ENCODE assay signal across 8 mouse cellular contexts in the genomic region with DNA sequence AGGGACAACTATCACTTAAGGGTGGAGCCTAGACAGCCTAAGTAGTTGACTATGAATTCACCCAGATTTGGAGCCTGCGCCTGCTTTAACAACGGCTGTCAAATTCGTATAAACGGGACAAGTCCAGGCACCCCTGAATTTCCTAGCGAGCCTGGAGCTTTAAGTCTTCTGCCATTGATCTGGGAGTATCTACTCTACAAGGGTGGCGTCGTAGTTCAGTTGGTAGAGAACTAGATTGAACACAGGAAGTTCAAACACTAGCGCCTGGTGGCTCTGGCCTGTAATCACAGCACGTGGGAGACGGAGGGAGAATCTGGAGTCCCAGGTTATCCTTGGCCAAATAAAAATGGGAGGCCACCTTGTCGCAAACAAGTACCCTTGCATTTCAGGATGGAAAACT. TPM values are rescaled to one million over a fixed set of nuclear protein-coding genes. Genes with fewer than 3 reads are reported as not detected.
A peak's percentile ranks its signal among the peaks of the same experiment; 100 is the strongest.
DNase-seq lines count a peak whose midpoint lies in the region; ATAC-seq and TF ChIP-seq lines count a peak whose summit lies in the region.

No protein-coding gene starts in this region.

- H3K27ac ChIP-seq in layer of hippocampus, adult 2 months, result peak overlapping the region; percentile 89; the same call in 1 of the 2 replicates
- H3K27ac ChIP-seq in cortical plate, adult 2 months (ENCODE audit: insufficient read depth, low read length), result no peak overlapping the region
- no peak overlapping the region; the same call in 1 of the 2 replicates for H3K27ac ChIP-seq in intestine, embryonic 14.5 days (ENCODE audit: low read depth)
- H3K27ac ChIP-seq in midbrain, embryonic 14.5 days (replicated peaks; ENCODE audit: low read depth, low read length), result no peak overlapping the region

- H3K4me1 ChIP-seq in cortical plate, adult 2 months (ENCODE audit: control insufficient read depth, insufficient read depth, low read length), result peaks cover 3% of the 10 kb centered on the region; the same call in 1 of the 2 replicates
- peaks cover 7% of the 10 kb centered on the region for H3K4me1 ChIP-seq in intestine, embryonic 14.5 days (replicated peaks; ENCODE audit: control insufficient read depth, insufficient read depth, low read length)
- H3K4me1 ChIP-seq in midbrain, embryonic 14.5 days (ENCODE audit: control insufficient read depth, insufficient read depth, low read length), result peaks cover 9% of the 10 kb centered on the region; the same call in 1 of the 2 replicates

- WGBS in intestine, embryonic 14.5 days, result 62% methylated on average over 11 of the region's 11 CpGs
- 72% methylated on average over 11 of the region's 11 CpGs for WGBS in midbrain, embryonic 14.5 days

- DNase-seq in layer of hippocampus, adult 2 months (ENCODE audit: low spot score in 2 of 2), result no peak
- no peak for DNase-seq in layer of hippocampus, adult 11-12 months (ENCODE audit: low spot score)
- no peak for DNase-seq in intestine, embryonic 14.5 days (ENCODE audit: low spot score)
- no peak for DNase-seq in midbrain, embryonic 14.5 days
- DNase-seq in urinary bladder, postnatal 10 days (ENCODE audit: low spot score), result no peak
- DNase-seq in cerebellum, adult 9-11 months, result no peak
- DNase-seq in spleen, postnatal 4 days (ENCODE audit: low spot score in 2 of 2), result no peak

- H3K27me3 ChIP-seq in intestine, embryonic 14.5 days (replicated peaks; ENCODE audit: control insufficient read depth, insufficient read depth, low read length), result no peaks in the 10 kb centered on the region
- H3K27me3 ChIP-seq in midbrain, embryonic 14.5 days (ENCODE audit: control insufficient read depth, insufficient read depth, low read length), result no peaks in the 10 kb centered on the region

- peak overlapping the region; percentile 69 for H3K4me3 ChIP-seq in layer of hippocampus, adult 2 months
- peak overlapping the region; percentile 93; the same call in 1 of the 2 replicates for H3K4me3 ChIP-seq in cortical plate, adult 2 months (ENCODE audit: insufficient read depth, low read length)
- peak overlapping the region; percentile 72 for H3K4me3 ChIP-seq in intestine, embryonic 14.5 days (ENCODE audit: low read depth, low read length)
- H3K4me3 ChIP-seq in midbrain, embryonic 14.5 days (replicated peaks; ENCODE audit: low read depth, low read length), result peak overlapping the region; percentile 68; the same call in 1 of the 2 replicates

- ATAC-seq in intestine, embryonic 14.5 days (replicated peaks; ENCODE audit: low FRiP score, low TSS enrichment, low read depth), result no peak; the same call in 1 of the 2 replicates
- ATAC-seq in midbrain, embryonic 14.5 days (ENCODE audit: low FRiP score, low TSS enrichment), result no peak

- H3K9me3 ChIP-seq in intestine, embryonic 14.5 days (ENCODE audit: control insufficient read depth, low read length), result no peaks in the 10 kb centered on the region
- H3K9me3 ChIP-seq in midbrain, embryonic 14.5 days (ENCODE audit: control insufficient read depth, low read length), result no peaks in the 10 kb centered on the region

- peak; percentile 32; the same call in 1 of the 2 replicates for TF ChIP-seq CTCF in layer of hippocampus, adult 2 months (conservative IDR thresholded peaks at IDR 0.05)
- no peak for TF ChIP-seq CTCF in cortical plate, adult 2 months (IDR thresholded peaks at IDR 0.05; ENCODE audit: extremely low read depth, insufficient read depth, low read length)

- no peak for TF ChIP-seq POLR2A in cortical plate, adult 2 months (IDR thresholded peaks at IDR 0.05; ENCODE audit: extremely low read depth, insufficient read depth, low read length)

- H3K4me2 ChIP-seq in intestine, embryonic 14.5 days (ENCODE audit: low read length), result peak overlapping the region; percentile 97
- peak overlapping the region; percentile 94 for H3K4me2 ChIP-seq in midbrain, embryonic 14.5 days (ENCODE audit: low read length)

- no peak overlapping the region for H3K9ac ChIP-seq in intestine, embryonic 14.5 days (ENCODE audit: low read length)
- no peak overlapping the region for H3K9ac ChIP-seq in midbrain, embryonic 14.5 days (replicated peaks; ENCODE audit: low read length)

- H3K36me3 ChIP-seq in intestine, embryonic 14.5 days (ENCODE audit: control insufficient read depth, insufficient read depth, low read length), result no peaks in the 10 kb centered on the region
- no peaks in the 10 kb centered on the region for H3K36me3 ChIP-seq in midbrain, embryonic 14.5 days (ENCODE audit: control insufficient read depth, insufficient read depth, low read length)

RNA-seq across cellular contexts. Expression of gene Gpd1l, which starts 0.4 kb away (rescaled TPM):
- total RNA-seq in layer of hippocampus, adult 2 months (2021), result 10 to 100 TPM; 75.2 to 78.3 TPM
- polyA plus RNA-seq in cortical plate, adult 2 months (2012; rRNA removed), result 72.9 and 76.0 TPM in 2 replicates
- polyA plus RNA-seq in intestine, embryonic 14.5 days (2014; fragmentation: Nextera tagmentation; extraction: Ambion mirVana), result 13.0 and 13.5 TPM in 2 replicates
- 14.3 and 15.7 TPM in 2 replicates for polyA plus RNA-seq in midbrain, embryonic 14.5 days (2014; fragmentation: Nextera tagmentation; extraction: Ambion mirVana)

RNA-seq across cellular contexts. Expression of gene Osbpl10, which starts 44.1 kb away (rescaled TPM):
- total RNA-seq in layer of hippocampus, adult 2 months (2021), result 10 to 100 TPM; 19.0 to 19.5 TPM
- polyA plus RNA-seq in cortical plate, adult 2 months (2012; rRNA removed), result 21.1 and 21.2 TPM in 2 replicates
- polyA plus RNA-seq in intestine, embryonic 14.5 days (2014; fragmentation: Nextera tagmentation; extraction: Ambion mirVana), result 1.6 and 2.2 TPM in 2 replicates
- polyA plus RNA-seq in midbrain, embryonic 14.5 days (2014; fragmentation: Nextera tagmentation; extraction: Ambion mirVana), result 2.0 and 2.3 TPM in 2 replicates

RNA-seq across cellular contexts. Expression of gene Rps27rt, which starts 48.3 kb away (rescaled TPM):
- 10 to 100 TPM; 25.5 to 28.0 TPM for total RNA-seq in layer of hippocampus, adult 2 months (2021)
- 88.6 and 94.0 TPM in 2 replicates for polyA plus RNA-seq in cortical plate, adult 2 months (2012; rRNA removed)
- 552 and 593 TPM in 2 replicates for polyA plus RNA-seq in intestine, embryonic 14.5 days (2014; fragmentation: Nextera tagmentation; extraction: Ambion mirVana)
- polyA plus RNA-seq in midbrain, embryonic 14.5 days (2014; fragmentation: Nextera tagmentation; extraction: Ambion mirVana), result 295 and 338 TPM in 2 replicates
